In genomic region chr7:38230285-38230684, GRCm38 (mm10) we compare ENCODE assay signal across 11 mouse cellular contexts. TPM values are rescaled to one million over a fixed set of nuclear protein-coding genes. Genes with fewer than 3 reads are reported as not detected.
DNase-seq lines count a peak whose midpoint lies in the region; ATAC-seq and TF ChIP-seq lines count a peak whose summit lies in the region.
"Had no signal": no experiment of that assay in that cellular context is flagged by ENCODE, and none has a peak within 500 bp of the region (broad histone marks: within the 10 kb centered on the region; RNA-seq: fewer than 3 reads in every experiment).

No protein-coding gene starts in this region.

- H3K79me3 ChIP-seq in C2C12 (ENCODE audit: low read depth), result peaks cover 16% of the 10 kb centered on the region

- H3K4me2 ChIP-seq in heart, postnatal 0 days (ENCODE audit: low read depth, low read length), result no peak overlapping the region
- H3K4me2 ChIP-seq: liver, embryonic 15.5 days had no signal

- H3K36me3 ChIP-seq in C2C12 (ENCODE audit: control insufficient read depth, insufficient read depth), result no peaks in the 10 kb centered on the region
- H3K36me3 ChIP-seq in heart, postnatal 0 days (replicated peaks; ENCODE audit: control insufficient read depth, insufficient read depth, low read length), result no peaks in the 10 kb centered on the region
- H3K36me3 ChIP-seq in thymus, adult 2 months (ENCODE audit: control insufficient read depth, insufficient read depth, low read length), result no peaks in the 10 kb centered on the region
- H3K36me3 ChIP-seq: liver, embryonic 15.5 days had no signal

- H3K9ac ChIP-seq in heart, postnatal 0 days (replicated peaks; ENCODE audit: low read depth, low read length), result no peak overlapping the region
- H3K9ac ChIP-seq: forebrain, postnatal 0 days; liver, embryonic 15.5 days had no signal

- DNase-seq in kidney, adult 9 months, result peak; percentile 47
- DNase-seq in kidney, adult 11 months, result no peak
- peak; percentile 35 for DNase-seq in R1 (ENCODE audit: low read depth, low spot score)
- no peak for DNase-seq in heart, postnatal 0 days (ENCODE audit: low spot score)
- DNase-seq in right cerebral cortex, postnatal 25 days, result no peak
- no peak for DNase-seq in thymus, adult 2 months
- DNase-seq in left cerebral cortex, postnatal 36 days (ENCODE audit: low spot score in 2 of 2), result no peak
- DNase-seq: forebrain, postnatal 0 days; right cerebral cortex, postnatal 4 days had no signal

- no peak overlapping the region for H3ac ChIP-seq in C2C12 (ENCODE audit: control insufficient read depth, insufficient read length, low read depth)

- ATAC-seq in heart, postnatal 0 days (ENCODE audit: insufficient read depth, low read depth), result no peak
- ATAC-seq: forebrain, postnatal 0 days had no signal

- intact Hi-C loops in left cerebral cortex, postnatal 36 days (cut with DNase I), result no loop called here

- H3K9me3 ChIP-seq in heart, postnatal 0 days (replicated peaks; ENCODE audit: control insufficient read depth, low read length), result no peaks in the 10 kb centered on the region
- H3K9me3 ChIP-seq: liver, embryonic 15.5 days had no signal

- 0 out of 2 replicates have a peak overlapping the region, but pooled peaks have one; percentile 7 for H3K27ac ChIP-seq in heart, postnatal 0 days (ENCODE audit: low read depth)
- no peak overlapping the region for H3K27ac ChIP-seq in thymus, adult 2 months (ENCODE audit: control insufficient read depth, insufficient read depth, low read length)
- H3K27ac ChIP-seq: liver, embryonic 15.5 days had no signal

- 15% methylated on average over 8 of the region's 8 CpGs for WGBS in heart, postnatal 0 days
- WGBS in thymus, adult 2 months, result 46% methylated on average over 8 of the region's 8 CpGs

- H3K4me3 ChIP-seq in C2C12 (ENCODE audit: insufficient read depth, poor library complexity, severe bottlenecking), result no peak overlapping the region
- H3K4me3 ChIP-seq in heart, postnatal 0 days (ENCODE audit: low read depth, low read length), result no peak overlapping the region
- H3K4me3 ChIP-seq in thymus, adult 2 months (ENCODE audit: control insufficient read depth, insufficient read depth, low read length), result no peak overlapping the region
- H3K4me3 ChIP-seq: liver, embryonic 15.5 days had no signal

- TF ChIP-seq EP300 in heart, postnatal 0 days (IDR thresholded peaks at IDR 0.05; ENCODE audit: low read depth), result no peak

- H3K4me1 ChIP-seq in heart, postnatal 0 days (ENCODE audit: control insufficient read depth, insufficient read depth), result peaks cover 4% of the 10 kb centered on the region; the same call in 1 of the 2 replicates
- H3K4me1 ChIP-seq in thymus, adult 2 months (replicated peaks; ENCODE audit: control insufficient read depth, insufficient read depth, low read length), result peaks cover 22% of the 10 kb centered on the region

- no peak for TF ChIP-seq CTCF in C2C12 (IDR thresholded peaks at IDR 0.05; ENCODE audit: control insufficient read depth, insufficient read depth, insufficient read length)
- no peak for TF ChIP-seq CTCF in heart, postnatal 0 days (IDR thresholded peaks at IDR 0.05; ENCODE audit: low read depth)
- no peak for TF ChIP-seq CTCF in thymus, adult 2 months (IDR thresholded peaks at IDR 0.05; ENCODE audit: borderline replicate concordance, control insufficient read depth, extremely low read depth, insufficient read depth, low read length, poor library complexity)

- no peak for TF ChIP-seq POLR2A in thymus, adult 2 months (IDR thresholded peaks at IDR 0.05; ENCODE audit: control insufficient read depth, extremely low read depth, insufficient read depth, low read length, poor library complexity)

- H3K27me3 ChIP-seq in C2C12 (ENCODE audit: control insufficient read depth, insufficient read depth, insufficient read length), result no peaks in the 10 kb centered on the region
- no peaks in the 10 kb centered on the region for H3K27me3 ChIP-seq in heart, postnatal 0 days (ENCODE audit: control insufficient read depth, insufficient read depth, low read length)
- no peaks in the 10 kb centered on the region for H3K27me3 ChIP-seq in thymus, adult 2 months (ENCODE audit: control insufficient read depth, insufficient read depth, low read length)

- H3K79me2 ChIP-seq in C2C12 (ENCODE audit: control insufficient read depth, insufficient read depth), result peaks cover 18% of the 10 kb centered on the region

TF ChIP-seq in C2C12, 6 proteins besides CTCF, POLR2A, EP300 and RAD21:
- TF ChIP-seq FOSL1 (IDR thresholded peaks at IDR 0.05; ENCODE audit: insufficient read depth, low read length, poor library complexity, severe bottlenecking) (peak; percentile 59), MAX (IDR thresholded peaks at IDR 0.05) (no peak)
TF ChIP-seq in C2C12: peak in this region for 1.

RNA-seq across cellular contexts. Expression of gene Plekhf1, which starts 2.5 kb away (rescaled TPM):
- polyA plus RNA-seq in C2C12 (2012; fragmentation: generic; extraction: Trizol), result 10.6 TPM
- total RNA-seq in heart, postnatal 0 days (2014; rRNA removed; ENCODE audit: low replicate concordance), result 6.3 and 17.5 TPM in 2 replicates
- 6.6 and 8.6 TPM in 2 replicates for polyA plus RNA-seq in heart, postnatal 0 days (2015; fragmentation: Nextera tagmentation; extraction: Ambion mirVana)
- polyA plus RNA-seq in thymus, adult 2 months (2012; rRNA removed), result 5.8 and 6.2 TPM in 2 replicates
- 1 to 10 TPM; 1.7 to 2.1 TPM for total RNA-seq in left cerebral cortex, postnatal 36 days (2021)

RNA-seq across cellular contexts. Expression of gene Pop4, which starts 40.9 kb away (rescaled TPM):
- 20.0 TPM for polyA plus RNA-seq in C2C12 (2012; fragmentation: generic; extraction: Trizol)
- 27.7 and 29.2 TPM in 2 replicates for total RNA-seq in heart, postnatal 0 days (2014; rRNA removed; ENCODE audit: low replicate concordance)
- 26.3 TPM in 2 replicates for polyA plus RNA-seq in heart, postnatal 0 days (2015; fragmentation: Nextera tagmentation; extraction: Ambion mirVana)
- 16.8 and 17.8 TPM in 2 replicates for polyA plus RNA-seq in thymus, adult 2 months (2012; rRNA removed)
- total RNA-seq in left cerebral cortex, postnatal 36 days (2021), result 10 to 100 TPM; 24.1 to 26.0 TPM

RNA-seq across cellular contexts. Expression of gene 1600014C10Rik, which starts 47.3 kb away (rescaled TPM):
- polyA plus RNA-seq in C2C12 (2012; fragmentation: generic; extraction: Trizol), result 7.0 TPM
- total RNA-seq in heart, postnatal 0 days (2014; rRNA removed; ENCODE audit: low replicate concordance), result 15.9 and 17.5 TPM in 2 replicates
- polyA plus RNA-seq in heart, postnatal 0 days (2015; fragmentation: Nextera tagmentation; extraction: Ambion mirVana), result 16.5 and 19.1 TPM in 2 replicates
- polyA plus RNA-seq in thymus, adult 2 months (2012; rRNA removed), result 30.9 and 44.8 TPM in 2 replicates
- total RNA-seq in left cerebral cortex, postnatal 36 days (2021), result 10 to 100 TPM; 23.8 to 24.5 TPM

Comparison
In these comparisons a context has a peak if more than half of its experiments do, and no peak if none do; other contexts are left out.
1. DNase-seq: peak in kidney, adult 9 months (single experiment) and R1 (single experiment); none in kidney, adult 11 months (single experiment), heart, postnatal 0 days (single experiment), right cerebral cortex, postnatal 25 days (single experiment), thymus, adult 2 months (single experiment) and left cerebral cortex, postnatal 36 days (0 of 2).